Mouse (Mus musculus) liver, postnatal 0 days (tissue): ENCODE data around the gene Lamc1.

ENCODE experiments used
- CTCF ChIP-seq: sonication (generic); IDR thresholded peaks from 2 replicates; pipeline ENCODE4 v1.5.1; 2016; ENCODE audit warnings: antibody characterized with exemption, low read depth
- EP300 ChIP-seq: IDR thresholded peaks from 2 replicates; pipeline ENCODE4 v1.6.1; 2016; ENCODE audit warnings: antibody characterized with exemption, low read depth, mild to moderate bottlenecking

GRCm38 (mm10) chr1:153369011-153369410 lies 36.4 kb upstream of the Lamc1 start:
- TF ChIP-seq EP300 (no peak), CTCF (no peak)
